ENCODE assay signal across 8 mouse cellular contexts in the genomic region with DNA sequence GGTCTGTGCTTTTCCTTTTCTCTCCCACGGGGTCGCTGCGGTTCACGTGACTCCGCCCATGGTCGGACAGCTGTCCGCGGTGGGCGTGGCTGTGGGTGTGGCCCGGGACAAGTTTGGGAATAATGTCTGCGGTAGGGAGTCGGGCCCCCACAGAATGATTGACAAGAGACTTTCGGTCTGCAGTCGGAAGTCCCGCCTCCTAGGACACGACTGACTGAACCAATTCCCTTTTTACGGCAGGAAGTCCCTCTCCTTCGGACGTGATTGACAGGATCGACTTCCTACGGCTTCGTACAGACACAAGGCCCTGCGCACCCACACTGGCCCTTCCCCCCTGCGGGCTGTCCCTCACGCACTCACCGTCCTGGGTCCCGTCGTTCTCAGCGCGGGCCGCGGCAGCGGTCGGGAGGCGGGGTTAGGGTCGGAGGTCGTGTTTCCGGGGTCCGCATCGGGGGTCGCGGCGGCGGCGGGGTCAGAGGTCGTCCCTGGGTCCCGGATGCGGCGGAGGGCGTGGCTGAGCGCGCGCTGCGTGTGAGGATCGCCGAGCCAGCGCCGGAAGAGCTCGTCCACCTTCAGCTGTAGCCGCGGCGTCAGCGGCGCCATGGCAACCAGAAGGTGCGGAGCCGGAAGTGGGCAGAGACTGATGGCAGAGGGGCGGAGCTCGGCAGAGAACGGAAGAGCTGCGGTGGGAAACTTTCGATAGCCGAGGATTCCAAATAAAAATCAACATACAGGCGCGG. TPM values are rescaled to one million over a fixed set of nuclear protein-coding genes. Genes with fewer than 3 reads are reported as not detected.
DNase-seq lines count a peak whose midpoint lies in the region; ATAC-seq and TF ChIP-seq lines count a peak whose summit lies in the region.

No protein-coding gene starts in this region.

- H3K9me3 ChIP-seq in ES-E14 (ENCODE audit: control insufficient read depth, insufficient read depth, low read depth, low read length) = no peaks in the 10 kb centered on the region
- H3K9me3 ChIP-seq in forebrain, embryonic 16.5 days (ENCODE audit: control insufficient read depth, low read length) = no peaks in the 10 kb centered on the region
- no peaks in the 10 kb centered on the region for H3K9me3 ChIP-seq in lung, embryonic 14.5 days (ENCODE audit: low read depth, low read length)

- peak overlapping the region; percentile 99 for H3K27ac ChIP-seq in ES-E14 (ENCODE audit: insufficient read depth, low read depth, low read length, poor library complexity, severe bottlenecking)
- H3K27ac ChIP-seq in forebrain, embryonic 16.5 days (ENCODE audit: low read length) = peak overlapping the region; percentile 99
- peak overlapping the region; percentile 97 for H3K27ac ChIP-seq in layer of hippocampus, adult 2 months
- H3K27ac ChIP-seq in lung, embryonic 14.5 days (ENCODE audit: low read depth) = peak overlapping the region; percentile 98

- intact Hi-C loops in heart, postnatal 36 days (cut with DNase I) = no loop called here

- no peak for TF ChIP-seq CTCF in layer of hippocampus, adult 2 months (conservative IDR thresholded peaks at IDR 0.05)
- TF ChIP-seq CTCF in lung, embryonic 14.5 days (IDR thresholded peaks at IDR 0.05; ENCODE audit: low read depth) = no peak; the same call in 1 of the 2 replicates

- WGBS in forebrain, embryonic 16.5 days = under 1% methylated on average over 74 of the region's 74 CpGs
- WGBS in lung, embryonic 14.5 days = under 1% methylated on average over 74 of the region's 74 CpGs

- in situ Hi-C loops in ES-E14 (cut with MboI; ENCODE audit: low sequenced_read_pairs in 2 of 2, unreplicated experiment in 2 of 2) = no loop called here

- H3K27me3 ChIP-seq in forebrain, embryonic 16.5 days (replicated peaks; ENCODE audit: control insufficient read depth, insufficient read depth, low read length) = no peaks in the 10 kb centered on the region
- no peaks in the 10 kb centered on the region for H3K27me3 ChIP-seq in lung, embryonic 14.5 days (ENCODE audit: insufficient read depth, low read length)

- H3K36me3 ChIP-seq in ES-E14 (ENCODE audit: control insufficient read depth, insufficient read depth, low read length, poor library complexity, severe bottlenecking) = no peaks in the 10 kb centered on the region
- no peaks in the 10 kb centered on the region for H3K36me3 ChIP-seq in forebrain, embryonic 16.5 days (ENCODE audit: control insufficient read depth, insufficient read depth)
- no peaks in the 10 kb centered on the region for H3K36me3 ChIP-seq in lung, embryonic 14.5 days (ENCODE audit: insufficient read depth)

- peak; percentile 79 for ATAC-seq in forebrain, embryonic 16.5 days
- ATAC-seq in lung, embryonic 14.5 days (ENCODE audit: insufficient read depth) = peak; percentile 73

- peak; percentile 89 for DNase-seq in ES-E14 (ENCODE audit: low read depth, low spot score)
- peak; percentile 98 for DNase-seq in cerebellum, adult 11 months
- peak; percentile 97 to 99 for DNase-seq in heart, postnatal 36 days
- peak; percentile 97 to 98 for DNase-seq in layer of hippocampus, adult 2 months (ENCODE audit: low spot score in 2 of 2)
- DNase-seq in lung, embryonic 14.5 days = peak; percentile 98
- peak; percentile 98 for DNase-seq in ovary, adult 18-20 months (ENCODE audit: low spot score)
- DNase-seq in thymus, postnatal 0 days (ENCODE audit: low spot score) = peak; percentile 99

- peak overlapping the region; percentile 88 for H3K9ac ChIP-seq in ES-E14 (ENCODE audit: insufficient read depth, low read depth, low read length, poor library complexity, severe bottlenecking)
- H3K9ac ChIP-seq in forebrain, embryonic 16.5 days (replicated peaks; ENCODE audit: low read depth, low read length) = peak overlapping the region; percentile 66
- peak overlapping the region; percentile 66 for H3K9ac ChIP-seq in lung, embryonic 14.5 days

- peak overlapping the region; percentile 55 for H3K4me2 ChIP-seq in forebrain, embryonic 16.5 days (ENCODE audit: low read length)
- H3K4me2 ChIP-seq in lung, embryonic 14.5 days = peak overlapping the region; percentile 69

- H3K4me1 ChIP-seq in ES-E14 (ENCODE audit: control insufficient read depth in 2 of 2, insufficient read depth in 2 of 2, low read length in 2 of 2, poor library complexity in 1 of 2) = peaks cover 0 to 1% of the 10 kb centered on the region in 2 experiments; a peak in 1 of 4 replicates
- H3K4me1 ChIP-seq in forebrain, embryonic 16.5 days (replicated peaks; ENCODE audit: control insufficient read depth, insufficient read depth, low read length) = peaks cover 3% of the 10 kb centered on the region
- no peaks in the 10 kb centered on the region for H3K4me1 ChIP-seq in lung, embryonic 14.5 days (ENCODE audit: insufficient read depth)

- peak overlapping the region; percentile 68 to 77 for H3K4me3 ChIP-seq in ES-E14 (ENCODE audit: insufficient read depth in 1 of 2, low read depth in 1 of 2, low read length in 2 of 2, poor library complexity in 1 of 2, severe bottlenecking in 1 of 2)
- peak overlapping the region; percentile 57 for H3K4me3 ChIP-seq in forebrain, embryonic 16.5 days (replicated peaks; ENCODE audit: low read length)
- H3K4me3 ChIP-seq in layer of hippocampus, adult 2 months = peak overlapping the region; percentile 67
- H3K4me3 ChIP-seq in lung, embryonic 14.5 days (ENCODE audit: low read depth, low read length) = peak overlapping the region; percentile 66

TF ChIP-seq in ES-E14, 5 proteins besides CTCF, POLR2A, EP300 and RAD21:
- TF ChIP-seq HCFC1 (IDR thresholded peaks at IDR 0.05; ENCODE audit: borderline replicate concordance, insufficient read depth, low read length) = no peak
- no peak for TF ChIP-seq ZNF384 (IDR thresholded peaks at IDR 0.05; ENCODE audit: low read depth, low read length)

RNA-seq across cellular contexts. Expression of a gene that starts 53.0 kb away (rescaled TPM):
- 35.2 and 50.6 TPM in 2 replicates for total RNA-seq in ES-E14 (2012; rRNA removed)
- polyA plus RNA-seq in forebrain, embryonic 16.5 days (2015; fragmentation: Nextera tagmentation; extraction: Ambion mirVana) = 146 and 161 TPM in 2 replicates
- total RNA-seq in heart, postnatal 36 days (2021) = 100 to 1,000 TPM in 1 of 2 experiments, 10 to 100 TPM in 1; 92.0 to 101 TPM
- 100 to 1,000 TPM in 1 of 2 experiments, 10 to 100 TPM in 1; 98.4 to 106 TPM for total RNA-seq in layer of hippocampus, adult 2 months (2021)
- polyA plus RNA-seq in lung, embryonic 14.5 days (2014; fragmentation: Nextera tagmentation; extraction: Ambion mirVana) = 123 and 139 TPM in 2 replicates
- polyA plus RNA-seq in thymus, postnatal 0 days (2015; fragmentation: Nextera tagmentation; extraction: Ambion mirVana) = 83.2 and 101 TPM in 2 replicates

Comparison
In these comparisons a context has a peak if more than half of its experiments do, and no peak if none do; other contexts are left out.
1. Peak in every context shown above with its lines: DNase-seq, ATAC-seq, H3K4me3 ChIP-seq and H3K27ac ChIP-seq.